Mouse (Mus musculus) limb, embryonic 14.5 days (tissue): Measurements from ENCODE around the gene Smg7. TPM values are rescaled to one million over a fixed set of nuclear protein-coding genes. Genes with fewer than 3 reads are reported as not detected.
"Not testable (repeated sequence)": the region's sequence is repeated elsewhere in the genome, so short reads cannot be mapped to it uniquely, and the experiment has no call there.

ENCODE experiments used
- ATAC-seq: fragments of 200-750 bp; cut with Nextera tagmentation; 2 replicates; pipeline ENCODE4 v1.8.0; 2017; ENCODE audit warnings: low read depth, moderate number of reproducible peaks, moderate TSS enrichment; ENCODE audit not compliant: low FRiP score
- DNase-seq: peaks from one replicate; pipeline ENCODE4 v3.0.0-alpha.2; 2015; ENCODE audit warnings: low spot score
- H3K27ac ChIP-seq: fragments of 300-500 bp; sonication (generic); replicated peaks from 2 replicates; pipeline ENCODE4 v1.5.1; 2014; ENCODE audit warnings: low read depth, mild to moderate bottlenecking, low read length, moderate library complexity, mixed read lengths
- H3K27me3 ChIP-seq: fragments of 300-500 bp; sonication (generic); 2 replicates; pipeline ENCODE4 v1.6.1; 2014; ENCODE audit warnings: low read length, mixed read lengths; ENCODE audit not compliant: control insufficient read depth, insufficient read depth
- H3K36me3 ChIP-seq: fragments of 300-500 bp; sonication (generic); 2 replicates; pipeline ENCODE4 v1.6.1; 2014; ENCODE audit warnings: mild to moderate bottlenecking, low read length, moderate library complexity, mixed read lengths; ENCODE audit not compliant: control insufficient read depth, insufficient read depth
- H3K4me1 ChIP-seq: fragments of 300-500 bp; sonication (generic); 2 replicates; pipeline ENCODE4 v1.6.1; 2014; ENCODE audit warnings: antibody characterized with exemption, low read length, mixed read lengths; ENCODE audit not compliant: control insufficient read depth, insufficient read depth
- H3K4me2 ChIP-seq: fragments of 300-500 bp; sonication (generic); replicated peaks from 2 replicates; pipeline ENCODE4 v1.6.1; 2014; ENCODE audit warnings: low read depth, mild to moderate bottlenecking, low read length, moderate library complexity; ENCODE audit not compliant: severe bottlenecking
- H3K4me3 ChIP-seq: fragments of 300-500 bp; sonication (generic); replicated peaks from 2 replicates; pipeline ENCODE4 v1.5.1; 2014; ENCODE audit warnings: low read length
- H3K9ac ChIP-seq: fragments of 300-500 bp; sonication (generic); 2 replicates; pipeline ENCODE4 v1.6.1; 2014; ENCODE audit warnings: mild to moderate bottlenecking, low read depth, low read length, moderate library complexity; ENCODE audit not compliant: severe bottlenecking
- H3K9me3 ChIP-seq: fragments of 300-500 bp; sonication (generic); 2 replicates; pipeline ENCODE4 v1.6.1; 2016; ENCODE audit warnings: low read length; ENCODE audit not compliant: control insufficient read depth
- POLR2A ChIP-seq: fragments of 200-500 bp; IDR thresholded peaks from 2 replicates; pipeline ENCODE4 v1.8.0; 2012; ENCODE audit warnings: inconsistent platforms, mild to moderate bottlenecking, moderate library complexity, borderline replicate concordance; ENCODE audit not compliant: insufficient read depth, insufficient read length; ENCODE audit errors: extremely low read depth
- WGBS: fragments of 180-500 bp; shearing (Covaris S2); extraction: QIAGEN DNeasy Blood & Tissue Kit; methylation state at CpG from one replicate; pipeline ENCODE4 v1.1.7; 2014; 5-methylcytosine and 5-hydroxymethylcytosine counted together
- polyA plus RNA-seq, 2 experiments: library from polyadenylated mRNA; depleted of rRNA in 1 of 2; stranded (reverse) in 1 of 2; unstranded in 1 of 2; fragments of >200 nt; fragmentation: Nextera tagmentation in 1 of 2; extraction: Ambion mirVana in 1 of 2; gene quantifications; 2 replicates each; pipeline versions ENCODE4 v1.2.1 to v1.2.3; 2012 to 2014

The Smg7 gene
- polyA plus RNA-seq, 2 experiments, result 30.0 to 37.3 TPM

GRCm38 (mm10) chr1:152904469-152904868, 2.0 kb upstream of the Smg7 start:
- no peak for TF ChIP-seq POLR2A
- ATAC-seq, result peak; percentile 21; the same call in 1 of the 2 replicates
- H3K4me1 ChIP-seq, result peaks cover 9% of the 10 kb centered on the region
- H3K27ac ChIP-seq, result no peak overlapping the region
- H3K4me2 ChIP-seq, result peak overlapping the region; percentile 96
- no peaks in the 10 kb centered on the region for H3K27me3 ChIP-seq
- H3K9ac ChIP-seq, result no peak overlapping the region
- 0 out of 2 replicates have a peak, but pooled peaks cover 2% of the 10 kb centered on the region for H3K36me3 ChIP-seq
- peak; percentile 84 for DNase-seq
- H3K9me3 ChIP-seq, result no peaks in the 10 kb centered on the region
- peak overlapping the region; percentile 89 for H3K4me3 ChIP-seq
- WGBS, result 2% methylated on average over 14 of the region's 14 CpGs

- H3K9me3 ChIP-seq, result no peaks in the 10 kb centered on the region
- peak overlapping the region; percentile 89 for H3K4me3 ChIP-seq
- DNase-seq (peak; percentile 41), ATAC-seq (no peak; the same call in 1 of the 2 replicates)
- peak overlapping the region; percentile 96 for H3K9ac ChIP-seq
- under 1% methylated on average over 36 of the region's 36 CpGs for WGBS
- TF ChIP-seq POLR2A, result no peak
- H3K36me3 ChIP-seq, result 0 out of 2 replicates have a peak, but pooled peaks cover 2% of the 10 kb centered on the region
- peak overlapping the region; percentile 96 for H3K4me2 ChIP-seq
- peak overlapping the region; percentile 90 for H3K27ac ChIP-seq
- peaks cover 9% of the 10 kb centered on the region for H3K4me1 ChIP-seq
- no peaks in the 10 kb centered on the region for H3K27me3 ChIP-seq
Observed at GRCm38 (mm10) chr1:152903591-152904135, 1.2 kb upstream of the Smg7 start.

GRCm38 (mm10) chr1:152902665-152903516, 445 bp upstream of the Smg7 start:
- Histone ChIP-seq H3K9ac (peak overlapping the region; percentile 96), H3K4me1 (peaks cover 9% of the 10 kb centered on the region), H3K4me3 (peak overlapping the region; percentile 89), H3K4me2 (peak overlapping the region; percentile 96), H3K36me3 (0 out of 2 replicates have a peak, but pooled peaks cover 2% of the 10 kb centered on the region), H3K9me3 (no peaks in the 10 kb centered on the region), H3K27me3 (no peaks in the 10 kb centered on the region), H3K27ac (peak overlapping the region; percentile 95)
- TF ChIP-seq POLR2A, result 0 out of 2 replicates have a peak, but pooled peaks have one; percentile 43
- ATAC-seq (peak; percentile 89), DNase-seq (peak; percentile 98)
- under 1% methylated on average over 33 of the region's 69 CpGs for WGBS

- no peak for TF ChIP-seq POLR2A
- H3K36me3 ChIP-seq, result 0 out of 2 replicates have a peak, but pooled peaks cover 2% of the 10 kb centered on the region
- H3K4me3 ChIP-seq, result peak overlapping the region; percentile 89
- no peak for DNase-seq
- no peaks in the 10 kb centered on the region for H3K9me3 ChIP-seq
- peak overlapping the region; percentile 69 for H3K4me2 ChIP-seq
- peak overlapping the region; percentile 96 for H3K9ac ChIP-seq
- H3K4me1 ChIP-seq, result peaks cover 9% of the 10 kb centered on the region
- H3K27ac ChIP-seq, result peak overlapping the region; percentile 95; the same call in 1 of the 2 replicates
- 5% methylated on average over 6 of the region's 6 CpGs for WGBS
- H3K27me3 ChIP-seq, result no peaks in the 10 kb centered on the region
- no peak for ATAC-seq
Observed at GRCm38 (mm10) chr1:152901419-152901764, 1.1 kb downstream of the Smg7 start.

GRCm38 (mm10) chr1:152888086-152888485, 14.4 kb downstream of the Smg7 start:
- not testable (repeated sequence) for H3K36me3 ChIP-seq, H3K9me3 ChIP-seq, H3K4me2 ChIP-seq, H3K27ac ChIP-seq, H3K4me1 ChIP-seq, H3K27me3 ChIP-seq, H3K9ac ChIP-seq, H3K4me3 ChIP-seq, ATAC-seq, DNase-seq
- WGBS, result 97% methylated on average over 3 of the region's 5 CpGs
